In genomic region chr11:77806218-77806617, GRCm38 (mm10) we compare ENCODE assay signal across 14 mouse cellular contexts. TPM values are rescaled to one million over a fixed set of nuclear protein-coding genes. Genes with fewer than 3 reads are reported as not detected.
DNase-seq lines count a peak whose midpoint lies in the region; ATAC-seq and TF ChIP-seq lines count a peak whose summit lies in the region.
"Had no signal": no experiment of that assay in that cellular context is flagged by ENCODE, and none has a peak within 500 bp of the region (broad histone marks: within the 10 kb centered on the region; RNA-seq: fewer than 3 reads in every experiment).

No protein-coding gene starts in this region.

- no peak for DNase-seq in forebrain, embryonic 11.5 days (ENCODE audit: low spot score)
- DNase-seq in hindbrain, embryonic 14.5 days (ENCODE audit: low spot score) = no peak
- DNase-seq in liver, embryonic 14.5 days (ENCODE audit: low read depth in 3 of 3, low spot score in 3 of 3) = no peak
- peak; percentile 46 for DNase-seq in heart, postnatal 4 days
- DNase-seq: B cell, adult 2 months; cerebellum, adult 11 months; liver, embryonic 13.5 days had no signal

- H3K36me3 ChIP-seq in forebrain, embryonic 13.5 days (ENCODE audit: poor library complexity, severe bottlenecking) = no peaks in the 10 kb centered on the region
- H3K36me3 ChIP-seq in forebrain, embryonic 11.5 days (ENCODE audit: control insufficient read depth, insufficient read depth, low read length) = no peaks in the 10 kb centered on the region
- no peaks in the 10 kb centered on the region for H3K36me3 ChIP-seq in hindbrain, embryonic 14.5 days (replicated peaks; ENCODE audit: control insufficient read depth, insufficient read depth)
- H3K36me3 ChIP-seq in hindbrain, embryonic 13.5 days = no peaks in the 10 kb centered on the region
- H3K36me3 ChIP-seq in liver, embryonic 14.5 days (replicated peaks; ENCODE audit: control insufficient read depth, insufficient read depth, low read depth) = no peaks in the 10 kb centered on the region
- H3K36me3 ChIP-seq in liver, embryonic 12.5 days = peaks cover 15% of the 10 kb centered on the region
- H3K36me3 ChIP-seq: embryonic facial prominence, embryonic 10.5 days; liver, embryonic 13.5 days had no signal

- 5% methylated on average over 2 of the region's 2 CpGs for WGBS in forebrain, embryonic 13.5 days
- 17% methylated on average over 2 of the region's 2 CpGs for WGBS in forebrain, embryonic 11.5 days
- 15% methylated on average over 2 of the region's 2 CpGs for WGBS in hindbrain, embryonic 14.5 days
- 14% methylated on average over 2 of the region's 2 CpGs for WGBS in hindbrain, embryonic 13.5 days
- 41% methylated on average over 2 of the region's 2 CpGs for WGBS in liver, embryonic 14.5 days (ENCODE audit: insufficient replicate concordance)
- 51% methylated on average over 2 of the region's 2 CpGs for whole genome bisulfite sequencing in liver, embryonic 12.5 days (ENCODE audit: insufficient replicate concordance)

- no peak overlapping the region for H3K9ac ChIP-seq in forebrain, embryonic 13.5 days
- H3K9ac ChIP-seq in forebrain, embryonic 11.5 days (ENCODE audit: low read length) = no peak overlapping the region
- no peak overlapping the region for H3K9ac ChIP-seq in hindbrain, embryonic 14.5 days
- no peak overlapping the region for H3K9ac ChIP-seq in hindbrain, embryonic 13.5 days
- no peak overlapping the region for H3K9ac ChIP-seq in liver, embryonic 14.5 days (replicated peaks)
- no peak overlapping the region for H3K9ac ChIP-seq in liver, embryonic 12.5 days
- H3K9ac ChIP-seq: liver, embryonic 13.5 days had no signal

- peaks cover 37% of the 10 kb centered on the region for H3K4me1 ChIP-seq in forebrain, embryonic 13.5 days
- H3K4me1 ChIP-seq in forebrain, embryonic 11.5 days (replicated peaks; ENCODE audit: control insufficient read depth, insufficient read depth, low read length) = peaks cover 10% of the 10 kb centered on the region
- peaks cover 30% of the 10 kb centered on the region; the same call in 1 of the 2 replicates for H3K4me1 ChIP-seq in hindbrain, embryonic 14.5 days (replicated peaks; ENCODE audit: control insufficient read depth, insufficient read depth, low read length)
- peaks cover 41% of the 10 kb centered on the region for H3K4me1 ChIP-seq in hindbrain, embryonic 13.5 days (replicated peaks)
- peaks cover 7 to 11% of the 10 kb centered on the region in 2 experiments for H3K4me1 ChIP-seq in liver, embryonic 14.5 days (replicated peaks; ENCODE audit: control insufficient read depth in 2 of 2, insufficient read depth in 2 of 2, low read length in 1 of 2)
- H3K4me1 ChIP-seq in liver, embryonic 12.5 days = peaks cover 75% of the 10 kb centered on the region

- TF ChIP-seq EP300 in liver, embryonic 14.5 days (IDR thresholded peaks at IDR 0.05; ENCODE audit: low read depth) = no peak

- no peak overlapping the region for H3K4me2 ChIP-seq in forebrain, embryonic 13.5 days
- H3K4me2 ChIP-seq in forebrain, embryonic 11.5 days (ENCODE audit: low read depth, low read length, severe bottlenecking) = no peak overlapping the region
- H3K4me2 ChIP-seq in hindbrain, embryonic 14.5 days (replicated peaks) = no peak overlapping the region
- H3K4me2 ChIP-seq in hindbrain, embryonic 13.5 days = no peak overlapping the region
- no peak overlapping the region for H3K4me2 ChIP-seq in liver, embryonic 14.5 days (ENCODE audit: low read depth)
- H3K4me2 ChIP-seq in liver, embryonic 12.5 days = no peak overlapping the region
- H3K4me2 ChIP-seq: liver, embryonic 13.5 days had no signal

- no peak overlapping the region for H3K27ac ChIP-seq in forebrain, embryonic 13.5 days
- H3K27ac ChIP-seq in forebrain, embryonic 11.5 days (ENCODE audit: low read depth, low read length) = no peak overlapping the region
- H3K27ac ChIP-seq in hindbrain, embryonic 14.5 days = no peak overlapping the region
- H3K27ac ChIP-seq in hindbrain, embryonic 13.5 days = no peak overlapping the region
- no peak overlapping the region for H3K27ac ChIP-seq in liver, embryonic 14.5 days
- H3K27ac ChIP-seq in liver, embryonic 12.5 days = no peak overlapping the region
- H3K27ac ChIP-seq: embryonic facial prominence, embryonic 10.5 days; liver, embryonic 13.5 days had no signal

- no peak overlapping the region for H3K4me3 ChIP-seq in forebrain, embryonic 13.5 days
- no peak overlapping the region for H3K4me3 ChIP-seq in forebrain, embryonic 11.5 days (ENCODE audit: low read depth, low read length)
- no peak overlapping the region for H3K4me3 ChIP-seq in hindbrain, embryonic 14.5 days (replicated peaks; ENCODE audit: low read length)
- H3K4me3 ChIP-seq in hindbrain, embryonic 13.5 days = no peak overlapping the region
- no peak overlapping the region for H3K4me3 ChIP-seq in liver, embryonic 14.5 days (ENCODE audit: insufficient read depth in 1 of 2, low read depth in 2 of 2, low read length in 2 of 2)
- no peak overlapping the region for H3K4me3 ChIP-seq in liver, embryonic 12.5 days
- H3K4me3 ChIP-seq: embryonic facial prominence, embryonic 10.5 days; liver, embryonic 13.5 days had no signal

- H3K9me3 ChIP-seq in forebrain, embryonic 13.5 days (replicated peaks) = no peaks in the 10 kb centered on the region
- H3K9me3 ChIP-seq in forebrain, embryonic 11.5 days (ENCODE audit: control insufficient read depth, low read length) = no peaks in the 10 kb centered on the region
- H3K9me3 ChIP-seq in hindbrain, embryonic 14.5 days (ENCODE audit: control insufficient read depth, low read length) = no peaks in the 10 kb centered on the region
- H3K9me3 ChIP-seq in hindbrain, embryonic 13.5 days = no peaks in the 10 kb centered on the region
- H3K9me3 ChIP-seq in liver, embryonic 14.5 days (ENCODE audit: control insufficient read depth, low read length) = no peaks in the 10 kb centered on the region
- H3K9me3 ChIP-seq in liver, embryonic 12.5 days (replicated peaks) = no peaks in the 10 kb centered on the region
- H3K9me3 ChIP-seq: embryonic facial prominence, embryonic 10.5 days; liver, embryonic 13.5 days had no signal

- peak; percentile 21; the same call in 1 of the 2 replicates for TF ChIP-seq CTCF in liver, embryonic 14.5 days (IDR thresholded peaks at IDR 0.05; ENCODE audit: low read depth)

- ATAC-seq in forebrain, embryonic 13.5 days = peak; percentile 65; the same call in 1 of the 2 replicates
- no peak for ATAC-seq in forebrain, embryonic 11.5 days (replicated peaks; ENCODE audit: low FRiP score)
- 0 out of 2 replicates have a peak, but pooled peaks have one; percentile 36 for ATAC-seq in hindbrain, embryonic 14.5 days (ENCODE audit: low FRiP score)
- no peak for ATAC-seq in hindbrain, embryonic 13.5 days (ENCODE audit: low FRiP score)
- ATAC-seq in liver, embryonic 14.5 days (ENCODE audit: insufficient read depth) = no peak
- ATAC-seq in liver, embryonic 12.5 days = no peak
- ATAC-seq in monocyte, adult 5-6 weeks (replicated peaks; ENCODE audit: insufficient number of reproducible peaks, low FRiP score, low TSS enrichment, poor library complexity, severe bottlenecking) = no peak

- no peaks in the 10 kb centered on the region for H3K27me3 ChIP-seq in forebrain, embryonic 13.5 days
- H3K27me3 ChIP-seq in forebrain, embryonic 11.5 days (ENCODE audit: control insufficient read depth, insufficient read depth, low read length) = no peaks in the 10 kb centered on the region
- H3K27me3 ChIP-seq in hindbrain, embryonic 14.5 days (ENCODE audit: control insufficient read depth, insufficient read depth, low read length) = no peaks in the 10 kb centered on the region
- H3K27me3 ChIP-seq in hindbrain, embryonic 13.5 days = no peaks in the 10 kb centered on the region
- H3K27me3 ChIP-seq in liver, embryonic 14.5 days (ENCODE audit: control insufficient read depth, insufficient read depth, low read length) = no peaks in the 10 kb centered on the region
- no peaks in the 10 kb centered on the region for H3K27me3 ChIP-seq in liver, embryonic 12.5 days (replicated peaks)
- H3K27me3 ChIP-seq: liver, embryonic 13.5 days had no signal

RNA-seq across cellular contexts. Expression of gene Gm10277, which starts 18.7 kb away (rescaled TPM):
- polyA plus RNA-seq in forebrain, embryonic 13.5 days (2015; fragmentation: Nextera tagmentation; extraction: Ambion mirVana) = 2.9 and 3.2 TPM in 2 replicates
- polyA plus RNA-seq in forebrain, embryonic 11.5 days (2014; fragmentation: Nextera tagmentation; extraction: Ambion mirVana) = 1.4 and 1.6 TPM in 2 replicates
- 0.69 and 1.4 TPM in 2 replicates for polyA plus RNA-seq in hindbrain, embryonic 14.5 days (2014; fragmentation: Nextera tagmentation; extraction: Ambion mirVana)
- polyA plus RNA-seq in hindbrain, embryonic 13.5 days (2015; fragmentation: Nextera tagmentation; extraction: Ambion mirVana) = 2.0 and 2.7 TPM in 2 replicates
- not detected in 2 replicates for polyA plus RNA-seq in liver, embryonic 14.5 days (2012; rRNA removed)
- polyA plus RNA-seq in liver, embryonic 14.5 days (2014; fragmentation: Nextera tagmentation; extraction: Ambion mirVana) = 0.11 and 0.18 TPM in 2 replicates
- 1.2 and 1.6 TPM in 2 replicates for polyA plus RNA-seq in liver, embryonic 12.5 days (2016; fragmentation: Nextera tagmentation; extraction: Ambion mirVana)
- not detected for total RNA-seq in heart, postnatal 4 days (2021)
- total RNA-seq in monocyte, adult 5-6 weeks (2017) = 0.68 to 1.2 TPM in 2 of 3 replicates, not detected in the other
- total RNA-seq: adrenal gland, adult 2 months; left cerebral cortex, adult 18-20 months had no signal
- polyA plus RNA-seq: adrenal gland, adult 2 months had no signal

RNA-seq across cellular contexts. Expression of gene Myo18a, which starts 43.2 kb away (rescaled TPM):
- polyA plus RNA-seq in forebrain, embryonic 13.5 days (2015; fragmentation: Nextera tagmentation; extraction: Ambion mirVana) = 38.2 and 48.1 TPM in 2 replicates
- 28.4 and 31.4 TPM in 2 replicates for polyA plus RNA-seq in forebrain, embryonic 11.5 days (2014; fragmentation: Nextera tagmentation; extraction: Ambion mirVana)
- polyA plus RNA-seq in hindbrain, embryonic 14.5 days (2014; fragmentation: Nextera tagmentation; extraction: Ambion mirVana) = 42.1 and 43.7 TPM in 2 replicates
- 45.4 and 54.0 TPM in 2 replicates for polyA plus RNA-seq in hindbrain, embryonic 13.5 days (2015; fragmentation: Nextera tagmentation; extraction: Ambion mirVana)
- polyA plus RNA-seq in liver, embryonic 14.5 days (2012; rRNA removed) = 10.6 and 15.4 TPM in 2 replicates
- 13.5 and 14.3 TPM in 2 replicates for polyA plus RNA-seq in liver, embryonic 14.5 days (2014; fragmentation: Nextera tagmentation; extraction: Ambion mirVana)
- 28.8 and 30.3 TPM in 2 replicates for polyA plus RNA-seq in liver, embryonic 12.5 days (2016; fragmentation: Nextera tagmentation; extraction: Ambion mirVana)
- 100 to 1,000 TPM; 244 to 245 TPM for total RNA-seq in heart, postnatal 4 days (2021)
- 142 to 166 TPM (median 145 TPM) in 3 replicates for total RNA-seq in monocyte, adult 5-6 weeks (2017)

Comparison
In these comparisons a context has a peak if more than half of its experiments do, and no peak if none do; other contexts are left out.
1. ATAC-seq: peak in forebrain, embryonic 13.5 days (single experiment) and hindbrain, embryonic 14.5 days (single experiment); none in forebrain, embryonic 11.5 days (single experiment), hindbrain, embryonic 13.5 days (single experiment), liver, embryonic 14.5 days (single experiment), liver, embryonic 12.5 days (single experiment) and monocyte, adult 5-6 weeks (single experiment).